Mouse (Mus musculus): ENCODE results near the gene Pxk.
A peak's percentile ranks its signal among the peaks of the same experiment; 100 is the strongest.

Pxk gene

DNA sequence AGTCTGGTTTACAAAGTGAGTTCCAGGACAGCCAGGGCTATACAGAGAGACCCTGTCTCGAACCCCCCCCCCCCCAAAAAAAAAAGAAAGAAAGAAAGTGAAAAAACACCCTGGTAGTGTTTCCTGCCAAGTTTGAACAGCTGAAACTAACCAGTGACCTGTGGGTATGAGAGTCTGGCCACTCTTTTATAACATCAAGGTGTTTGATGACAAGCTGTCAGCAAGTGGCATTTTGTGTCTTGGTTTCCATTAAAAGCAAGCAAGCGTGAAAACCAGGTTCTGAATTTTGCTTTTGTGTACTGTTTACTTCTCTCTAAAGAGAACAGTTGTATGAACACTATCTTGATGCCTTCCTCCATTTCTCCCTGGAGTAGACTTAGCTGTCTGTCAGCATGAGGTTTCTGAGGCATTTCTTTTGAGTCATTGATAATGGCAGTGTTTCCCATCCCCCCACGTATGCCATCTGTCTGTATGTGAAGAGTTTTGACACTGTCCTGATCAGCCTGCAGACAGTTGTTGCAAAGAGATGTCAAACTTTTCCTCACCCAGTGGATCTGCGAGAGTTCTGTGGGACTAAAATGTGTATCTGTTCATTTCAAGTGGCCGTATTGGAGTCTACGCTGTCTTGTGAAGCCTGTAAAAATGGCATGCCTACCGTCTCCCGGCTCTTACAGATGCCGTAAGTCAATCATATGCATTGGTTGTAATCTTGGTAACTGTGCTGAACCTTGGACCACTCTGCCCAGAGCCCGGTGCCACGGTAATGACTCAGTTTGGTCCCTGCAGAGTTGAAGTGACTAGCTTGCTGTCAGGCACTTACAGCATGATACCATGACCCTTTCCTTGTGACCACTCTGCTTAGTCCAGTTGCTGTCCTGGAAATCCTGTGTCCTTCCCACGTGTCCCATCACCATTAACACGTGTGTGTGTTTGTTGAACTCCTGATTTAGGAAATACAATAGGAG is 47.9 kb downstream of the Pxk start:
- DNase-seq (ENCODE audit: low read depth, low spot score), result no peak

DNA sequence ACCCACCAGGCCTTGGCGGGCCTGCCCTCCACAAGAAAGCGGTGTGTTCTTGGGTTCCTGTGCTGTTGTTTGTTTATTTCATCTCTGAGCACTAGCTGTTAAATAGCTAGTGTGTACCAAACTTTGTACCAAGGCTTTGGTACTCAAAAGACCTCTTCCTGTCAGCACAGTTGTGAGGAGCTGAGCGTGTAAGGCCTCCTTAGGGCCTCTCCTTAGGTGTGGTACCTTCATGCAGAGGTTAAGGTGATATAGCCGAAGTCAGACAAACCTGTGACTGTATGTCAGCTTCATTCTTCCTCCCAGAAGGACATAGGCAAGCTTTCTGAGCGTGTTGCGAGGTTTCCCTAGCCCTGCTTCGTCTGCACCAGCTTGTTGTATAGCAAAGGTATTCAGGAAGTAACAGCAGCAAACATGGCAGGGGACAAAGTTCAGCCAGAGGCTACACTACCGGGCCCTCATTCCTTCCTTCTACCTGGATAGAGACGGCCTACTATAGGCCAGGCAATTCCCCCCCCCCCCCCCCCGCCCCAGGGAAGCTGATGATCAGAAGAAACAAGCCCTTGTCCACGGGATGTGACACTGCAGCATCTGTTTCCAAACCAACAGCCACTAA is 48.7 kb downstream of the Pxk start:
- DNase-seq (ENCODE audit: low read depth, low spot score), result no peak

DNA sequence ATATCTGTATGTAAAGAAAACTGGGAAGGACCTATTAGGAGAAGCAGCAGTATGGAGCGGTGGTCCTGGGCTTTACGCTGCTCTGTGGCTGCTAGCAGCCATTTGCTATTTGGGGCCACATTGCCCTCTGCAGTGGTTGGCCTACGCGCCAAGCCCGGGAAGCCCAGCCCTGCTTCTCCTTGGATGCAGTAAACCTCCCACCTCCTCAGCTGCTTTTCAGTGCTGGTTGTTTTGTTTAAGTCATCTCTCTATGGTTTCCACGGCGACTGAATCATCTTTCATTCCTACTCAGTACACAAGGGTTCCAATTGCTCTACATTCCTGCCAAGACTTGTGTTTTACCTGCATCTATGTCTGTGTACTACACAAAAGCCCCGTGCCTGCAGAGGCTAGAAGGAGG is 50.8 kb downstream of the Pxk start:
- DNase-seq (ENCODE audit: low read depth, low spot score), result no peak

DNA sequence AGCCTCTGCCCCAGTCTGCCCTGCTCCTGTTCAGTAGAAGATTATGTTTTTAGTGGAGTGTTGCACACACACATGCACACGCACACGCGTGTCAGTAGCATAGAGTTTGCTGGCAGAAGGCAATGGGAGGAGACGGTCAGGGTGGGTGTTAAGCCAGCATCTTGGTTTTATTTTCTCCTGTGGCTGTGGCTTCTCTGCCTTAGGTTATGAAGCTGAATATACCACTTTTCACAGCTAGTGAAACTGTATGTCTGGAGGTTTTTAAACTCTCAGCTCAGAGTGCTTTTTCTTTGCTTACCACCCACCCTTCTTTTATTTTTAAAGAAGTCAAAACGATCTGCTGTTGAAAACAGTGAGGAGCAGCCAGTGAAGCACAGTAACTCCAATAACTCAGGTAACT is 53.7 kb downstream of the Pxk start:
- no peak for DNase-seq (ENCODE audit: low read depth, low spot score)

DNA sequence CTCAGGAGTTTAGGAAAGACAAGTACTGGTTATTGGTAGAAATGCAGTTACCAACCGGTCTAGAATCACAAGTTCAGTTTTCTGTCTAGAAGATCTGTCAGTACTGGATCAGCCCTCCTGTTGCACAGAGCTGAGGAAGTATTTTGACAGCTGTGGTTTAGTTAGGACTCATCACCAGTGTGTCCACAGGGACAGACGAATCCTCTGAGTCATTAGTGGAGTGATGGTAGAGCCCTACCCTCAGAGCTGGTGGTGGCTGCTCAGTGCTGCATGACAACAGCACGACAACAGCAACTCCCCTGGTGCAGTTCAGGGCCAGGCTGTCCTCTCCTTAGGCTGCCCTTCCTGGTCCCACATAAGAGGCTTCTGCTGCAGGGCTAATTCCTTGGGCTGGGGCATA is 56.1 kb downstream of the Pxk start:
- DNase-seq (ENCODE audit: low read depth, low spot score), result peak; percentile 49

DNA sequence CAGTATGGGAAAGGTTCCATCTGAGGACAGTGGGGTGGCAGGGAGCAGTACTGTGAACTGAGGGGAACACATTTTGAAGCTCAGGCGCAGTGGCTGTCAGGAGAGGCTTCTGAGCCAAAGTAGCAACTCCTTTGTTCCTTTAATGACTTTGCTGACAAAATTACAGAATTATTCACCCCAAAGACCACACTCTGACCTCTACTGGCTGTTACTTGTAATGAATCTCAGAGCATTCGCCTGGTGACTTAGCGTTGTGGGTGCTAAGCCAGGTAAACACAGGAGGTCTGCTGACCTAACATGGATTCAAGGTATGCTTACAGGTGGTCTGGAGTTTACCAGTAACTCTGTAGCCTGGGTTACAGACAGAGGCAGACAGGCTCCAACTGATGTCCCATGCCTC is 58.9 kb downstream of the Pxk start:
- DNase-seq (ENCODE audit: low read depth, low spot score), result peak; percentile 49

DNA sequence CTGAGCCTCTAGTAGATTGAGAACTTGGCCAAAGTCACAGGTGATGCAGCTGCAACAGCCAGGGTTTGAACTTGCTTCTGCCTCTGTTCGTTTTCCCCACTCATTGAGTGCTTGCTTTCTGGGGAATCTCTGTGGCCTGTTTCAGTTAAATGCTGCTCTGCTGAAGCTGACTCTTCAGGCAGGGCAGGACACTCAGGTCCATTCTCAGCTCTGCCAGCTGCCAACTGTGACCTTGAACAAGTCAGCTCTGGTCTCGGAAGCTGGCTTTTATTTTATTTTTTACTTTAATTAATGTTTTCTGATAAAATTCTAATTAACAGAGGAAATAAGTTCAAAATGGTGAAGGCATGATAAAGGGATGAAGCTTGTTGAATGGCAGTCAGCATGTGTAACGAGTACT is 60.7 kb downstream of the Pxk start:
- DNase-seq (ENCODE audit: low read depth, low spot score), result no peak

DNA sequence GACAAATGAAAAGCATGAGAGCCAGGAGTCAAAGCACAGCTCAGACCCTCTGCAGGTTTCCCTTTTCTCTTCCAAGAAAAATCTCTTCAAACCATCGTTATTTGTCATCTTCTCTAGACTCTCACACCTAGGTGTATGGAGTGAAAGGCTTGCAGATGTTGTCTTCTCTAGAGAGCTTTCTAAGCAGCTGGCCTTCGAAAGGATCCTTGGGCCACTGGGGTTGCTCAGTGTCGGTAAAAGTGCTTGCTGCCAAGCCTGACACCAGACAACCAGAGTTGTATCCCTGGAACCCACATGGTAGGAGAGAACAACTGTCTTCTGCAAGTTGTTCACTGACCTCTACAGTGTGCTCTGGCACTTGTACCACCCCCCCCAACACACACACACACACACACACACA is 61.1 kb downstream of the Pxk start:
- no peak for DNase-seq (ENCODE audit: low read depth, low spot score)

DNA sequence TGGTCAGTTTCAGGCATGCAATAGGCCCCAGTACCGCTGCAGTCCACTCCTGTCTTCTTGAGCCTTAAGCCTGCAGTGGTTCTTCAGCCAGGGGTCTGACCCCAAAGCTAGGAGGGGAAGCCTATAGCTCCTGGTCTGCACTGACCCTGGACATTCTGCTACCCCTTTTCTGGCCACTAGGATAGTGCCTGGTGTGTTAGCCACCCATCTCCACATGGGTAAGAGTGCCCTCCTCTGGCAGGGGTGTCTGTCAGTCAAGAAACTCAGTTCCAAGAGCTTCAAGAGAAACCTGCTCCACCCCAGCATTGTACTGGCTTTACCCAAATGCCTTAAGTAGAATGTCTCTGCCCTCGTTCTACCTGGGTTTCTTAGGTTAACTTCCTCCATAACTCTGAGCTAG is 63.8 kb downstream of the Pxk start:
- peak; percentile 40 for DNase-seq (ENCODE audit: low read depth, low spot score)

DNA sequence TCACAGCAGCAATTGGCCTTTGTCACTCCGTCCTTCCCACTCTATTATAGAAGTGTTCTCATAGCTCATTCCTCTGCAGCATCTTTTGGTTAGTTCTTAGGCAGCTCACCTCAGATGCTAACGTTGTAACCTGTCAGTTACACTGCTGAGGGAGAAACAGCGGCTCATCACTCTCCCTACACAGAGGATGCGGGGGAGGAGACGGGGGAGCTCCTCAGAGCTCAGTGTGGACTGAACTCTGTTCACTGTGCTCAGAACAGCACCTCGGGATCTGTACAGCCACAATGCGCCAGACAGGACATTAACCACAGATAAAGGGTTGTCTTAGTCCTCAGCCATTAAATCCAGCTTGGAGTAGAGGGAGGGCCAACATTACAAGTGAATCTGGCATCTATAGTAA is 66.5 kb downstream of the Pxk start:
- DNase-seq (ENCODE audit: low read depth, low spot score), result no peak

DNA sequence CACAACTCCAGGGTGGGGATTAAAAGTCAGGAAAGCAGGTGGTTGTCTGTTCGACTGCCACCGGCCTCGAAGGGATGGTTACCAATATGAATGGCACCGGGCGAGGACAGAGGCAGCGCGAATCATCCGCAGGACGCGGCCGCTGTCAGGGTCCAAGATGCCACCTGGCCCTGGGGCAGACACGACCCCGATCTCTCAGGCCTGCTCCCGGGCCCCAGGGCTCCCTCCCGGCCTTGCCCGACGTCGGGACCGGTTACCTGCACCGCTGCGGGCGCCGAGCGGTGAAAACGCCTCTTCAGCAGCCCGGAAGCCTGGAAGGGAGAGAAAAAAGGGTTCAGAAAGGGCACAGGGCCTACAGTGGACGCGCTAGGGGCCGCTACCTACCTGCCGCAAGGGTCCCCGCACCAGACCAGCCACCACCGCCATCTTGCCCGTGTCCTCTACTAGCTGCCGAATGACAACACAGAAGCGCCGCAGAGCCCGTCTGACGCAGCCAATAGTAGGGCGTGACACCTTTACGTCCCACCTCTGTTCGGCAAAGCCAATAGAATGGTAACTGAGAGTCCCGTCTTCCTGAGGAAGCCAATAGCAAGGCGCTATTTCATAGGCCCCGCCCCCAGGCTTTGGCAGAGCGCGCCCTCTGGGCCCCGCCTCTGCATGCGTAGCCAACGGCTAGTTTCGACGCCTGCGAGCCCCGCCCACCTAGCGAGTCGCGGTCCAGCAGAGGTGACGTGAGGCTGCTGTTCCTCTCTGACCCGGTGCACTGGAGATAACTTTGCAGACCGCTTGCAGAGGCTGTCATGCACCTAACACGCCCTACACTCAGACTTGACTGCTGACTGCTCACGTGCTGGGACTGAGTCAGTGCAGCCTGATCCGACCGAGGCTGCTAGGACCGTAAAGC is 74.7 kb downstream of the Pxk start, which contains the start of gene Pdhb:
Gene Pdhb (minus strand): TSS at position 519 of the 904 bp plus-strand sequence.
- DNase-seq (ENCODE audit: low read depth, low spot score), result peak; percentile 99

DNA sequence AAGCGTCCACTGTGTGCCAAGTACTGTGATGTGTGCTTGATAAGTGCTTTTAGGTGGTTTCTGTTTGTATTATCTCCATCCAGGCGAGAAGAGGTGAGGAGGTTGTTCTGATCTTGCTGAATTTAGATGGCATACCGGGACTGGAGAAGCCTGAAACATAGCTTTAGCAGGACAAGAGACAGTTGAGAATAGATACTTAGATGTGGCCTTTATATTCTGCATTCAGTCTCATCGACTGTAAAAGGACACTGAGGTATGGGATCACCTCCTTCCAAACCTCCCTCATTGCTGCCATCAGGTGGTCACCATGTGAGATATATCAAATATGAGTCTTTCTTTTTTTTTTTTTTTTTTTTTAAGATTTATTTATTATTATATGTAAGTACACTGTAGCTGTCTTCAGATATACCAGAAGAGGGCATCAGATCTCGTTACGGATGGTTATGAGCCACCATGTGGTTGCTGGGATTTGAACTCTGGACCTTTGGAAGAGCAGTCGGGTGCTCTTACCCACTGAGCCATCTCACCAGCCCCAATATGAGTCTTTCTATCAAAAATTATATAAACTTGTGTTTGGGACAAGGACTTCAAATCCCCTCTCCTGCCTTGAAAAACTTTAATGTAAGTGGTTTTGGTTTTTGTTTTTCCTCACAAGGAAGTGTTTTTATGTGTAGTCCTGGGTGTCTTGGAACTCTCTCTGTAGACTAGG is 75.7 kb downstream of the Pxk start:
- peak; percentile 81 for DNase-seq (ENCODE audit: low read depth, low spot score)

DNA sequence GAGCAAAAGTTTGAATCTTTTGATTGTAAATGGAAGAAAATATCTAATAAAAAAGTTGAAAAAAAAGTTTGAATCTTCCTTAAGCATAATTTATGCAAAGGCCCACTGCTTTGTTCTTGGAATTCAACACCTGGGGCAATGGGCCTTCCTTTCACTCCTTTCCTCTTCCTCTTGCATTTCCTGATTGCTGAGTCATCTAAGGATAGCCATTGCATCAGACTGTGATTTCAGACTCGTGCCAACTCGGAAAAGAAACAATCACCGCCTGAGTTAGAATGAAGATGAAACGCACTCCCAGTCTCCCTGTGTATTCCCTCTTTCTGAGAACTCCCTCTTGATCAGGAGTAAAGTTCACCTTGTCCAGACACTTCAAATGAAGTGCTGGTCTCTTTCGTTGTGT is 76.6 kb downstream of the Pxk start:
- no peak for DNase-seq (ENCODE audit: low read depth, low spot score)

DNA sequence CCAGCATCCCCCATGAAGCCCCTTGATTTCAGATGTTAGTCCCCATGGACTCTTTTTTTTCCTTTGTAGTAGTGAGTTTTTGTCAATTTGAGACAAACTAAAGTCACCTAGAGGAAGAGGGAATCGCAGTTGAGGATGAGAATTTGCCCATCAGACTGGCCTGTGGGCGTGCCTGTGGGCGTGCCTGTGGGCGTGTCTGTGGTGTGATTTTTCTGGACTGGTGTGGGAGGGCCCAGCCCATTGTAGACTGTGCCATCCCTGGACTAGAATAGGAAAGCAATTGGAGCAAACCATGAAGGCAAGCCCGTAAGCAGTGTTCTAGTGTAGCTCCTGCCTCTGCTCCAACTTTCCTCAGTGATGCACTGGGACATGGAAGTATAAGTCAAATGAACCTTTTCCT is 78.2 kb downstream of the Pxk start:
- DNase-seq (ENCODE audit: low read depth, low spot score), result peak; percentile 56

DNA sequence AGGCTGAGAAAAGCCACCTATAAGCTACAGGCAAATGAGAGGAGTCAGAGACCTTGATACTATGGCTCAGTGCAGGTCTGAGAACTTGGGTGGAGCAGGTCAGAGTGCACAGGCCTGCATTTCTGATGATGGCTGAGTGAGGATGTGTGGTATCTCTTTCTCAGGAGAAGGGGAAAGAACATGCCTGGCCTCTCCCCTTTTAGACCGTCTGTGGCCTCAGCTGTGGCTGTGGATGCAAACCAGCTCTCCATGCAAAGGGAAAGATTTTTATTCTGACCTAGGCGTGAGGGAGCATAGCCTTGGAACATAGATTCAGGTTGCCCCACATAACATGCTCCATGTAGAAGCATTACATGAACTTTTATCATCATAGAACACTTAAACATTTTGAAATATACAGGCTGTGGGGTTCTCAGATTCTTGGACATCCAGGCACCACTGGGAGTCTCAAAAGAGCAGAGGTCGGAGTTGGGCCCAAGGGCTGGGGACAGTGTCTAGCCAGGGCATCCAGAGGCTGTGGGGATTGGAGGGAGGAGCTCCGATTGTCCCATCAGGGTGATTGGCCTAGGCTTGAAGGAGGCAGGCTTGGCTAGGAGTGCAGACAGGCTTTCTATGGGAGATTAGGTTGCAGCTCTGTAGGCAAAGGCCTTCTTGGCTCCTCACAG is 82.5 kb downstream of the Pxk start:
- no peak for DNase-seq (ENCODE audit: low read depth, low spot score)

DNA sequence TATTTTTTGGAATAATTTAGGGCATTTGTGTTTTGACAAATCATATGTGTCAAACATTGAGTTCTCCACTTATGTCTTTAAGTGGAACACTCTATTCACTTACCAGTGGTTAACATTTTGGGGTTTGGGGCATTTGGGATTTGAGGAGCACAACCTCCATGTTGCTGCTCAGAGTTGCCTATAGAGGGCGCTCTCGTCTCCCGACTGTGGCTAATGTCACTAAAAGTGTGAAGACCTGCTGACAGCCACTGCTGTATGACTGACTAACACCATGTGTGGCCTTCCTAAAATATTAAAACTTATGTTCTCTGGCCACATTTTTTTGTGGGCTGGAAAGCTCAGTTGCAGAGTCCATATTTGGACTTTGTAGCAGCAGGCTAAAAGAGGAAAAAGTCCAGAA is 85.3 kb downstream of the Pxk start:
- DNase-seq (ENCODE audit: low read depth, low spot score), result peak; percentile 37

DNA sequence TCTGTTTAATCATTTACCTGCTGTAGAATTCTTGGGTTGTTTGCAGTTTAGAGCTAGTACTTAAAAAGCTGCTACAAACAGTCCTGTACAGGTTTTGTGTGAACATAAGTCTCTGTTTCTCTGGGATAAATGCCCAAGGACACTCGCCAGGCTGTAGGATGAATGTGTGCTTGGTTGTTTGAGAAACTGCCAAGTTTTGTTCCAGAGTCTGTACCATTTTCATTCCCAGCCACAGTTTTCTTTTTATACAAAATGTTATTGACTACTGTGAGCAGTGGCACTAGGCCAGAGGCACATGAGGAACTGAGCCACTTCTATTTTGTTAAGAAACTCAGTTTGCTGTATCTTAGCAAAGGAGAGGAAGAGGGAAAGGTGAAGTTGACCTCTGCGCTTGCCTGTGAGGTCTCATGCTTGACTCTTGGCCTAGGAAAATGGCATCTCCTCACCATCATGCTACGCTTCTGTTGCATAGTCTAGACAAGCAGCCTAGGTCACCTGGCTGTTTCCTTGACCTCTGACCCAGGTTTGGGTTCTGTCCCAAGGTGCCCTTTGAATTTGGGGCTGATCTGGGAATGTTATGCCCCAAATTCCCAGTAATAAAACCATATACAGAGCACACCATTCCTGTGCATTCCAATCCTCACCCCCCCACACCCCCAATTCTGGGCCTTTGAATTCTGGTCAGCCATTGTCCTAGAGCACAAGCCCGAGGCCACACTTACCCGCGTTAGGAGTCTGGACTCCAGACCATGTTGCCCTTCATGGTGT is 88.5 kb downstream of the Pxk start:
- DNase-seq (ENCODE audit: low read depth, low spot score), result no peak

DNA sequence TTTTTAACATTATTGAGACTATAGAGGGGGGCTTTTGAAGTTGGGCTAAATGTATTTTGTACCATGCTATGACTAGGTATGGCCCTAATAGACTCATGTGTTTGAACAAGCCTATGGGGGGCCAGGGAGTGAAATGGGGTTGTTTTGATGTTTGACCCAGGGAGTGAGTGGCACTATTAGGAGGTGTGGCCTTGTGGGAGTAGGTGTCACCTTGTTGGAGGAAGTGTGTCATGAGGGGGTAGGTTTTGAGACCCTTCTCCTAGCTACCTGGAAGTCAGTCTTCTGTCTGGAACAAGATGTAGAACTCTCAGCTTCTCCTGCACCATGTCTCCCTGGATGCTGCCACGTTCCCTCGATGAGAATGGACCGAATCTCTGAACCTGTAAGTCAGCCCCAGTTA is 92.5 kb downstream of the Pxk start:
- no peak for DNase-seq (ENCODE audit: low read depth, low spot score)

DNA sequence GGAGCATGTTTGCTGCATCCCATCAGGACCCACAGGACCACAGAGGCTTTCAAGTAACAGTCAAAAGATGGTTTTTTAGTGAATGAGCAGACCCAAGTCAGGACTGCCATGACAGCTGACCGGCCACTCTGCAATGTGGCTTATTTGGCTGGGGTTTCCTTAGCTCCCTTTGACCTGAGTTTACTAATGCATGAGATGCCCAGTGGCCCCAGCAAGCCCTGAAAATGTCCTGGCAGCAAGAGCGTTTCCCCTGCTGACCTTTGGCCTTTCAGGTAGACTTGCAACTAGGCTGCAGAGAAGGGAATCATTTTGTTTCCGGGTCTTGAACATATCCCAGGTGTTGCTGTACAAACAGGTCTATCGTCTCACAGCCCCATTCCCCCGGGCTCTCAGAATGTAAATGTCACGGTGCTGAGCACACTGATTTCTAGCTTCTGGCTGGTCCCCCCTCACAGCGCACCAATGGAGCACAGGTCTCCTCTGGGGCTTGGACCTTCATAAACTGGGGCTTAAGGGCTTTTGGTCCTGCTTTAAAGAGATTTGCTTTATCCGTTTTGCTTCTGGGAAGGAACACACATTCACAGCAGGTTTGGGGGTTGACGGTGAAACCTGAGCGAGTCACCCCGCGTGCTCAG is 93.4 kb downstream of the Pxk start:
- no peak for DNase-seq (ENCODE audit: low read depth, low spot score)

DNA sequence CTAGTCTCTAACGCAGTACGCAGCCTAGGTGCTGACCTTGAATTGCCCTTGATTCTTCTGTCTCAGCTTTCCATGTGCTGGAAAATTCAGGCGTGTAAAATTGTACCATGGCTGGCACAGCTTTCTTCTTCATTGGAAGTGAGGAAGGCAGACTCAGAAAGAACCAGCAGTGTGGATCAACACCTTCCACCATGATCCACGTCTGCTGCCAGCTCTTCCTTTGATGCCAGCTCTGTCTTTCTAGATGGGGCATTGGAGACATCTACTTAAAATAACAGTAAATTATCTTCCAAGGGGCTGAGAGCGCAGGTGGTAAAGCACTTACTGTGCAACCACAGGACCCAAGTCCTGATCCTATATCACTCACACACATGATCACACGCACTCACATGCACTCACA is 94.7 kb downstream of the Pxk start:
- no peak for DNase-seq (ENCODE audit: low read depth, low spot score)
